27 mouse cellular contexts compared by ENCODE assay signal in the genomic region with DNA sequence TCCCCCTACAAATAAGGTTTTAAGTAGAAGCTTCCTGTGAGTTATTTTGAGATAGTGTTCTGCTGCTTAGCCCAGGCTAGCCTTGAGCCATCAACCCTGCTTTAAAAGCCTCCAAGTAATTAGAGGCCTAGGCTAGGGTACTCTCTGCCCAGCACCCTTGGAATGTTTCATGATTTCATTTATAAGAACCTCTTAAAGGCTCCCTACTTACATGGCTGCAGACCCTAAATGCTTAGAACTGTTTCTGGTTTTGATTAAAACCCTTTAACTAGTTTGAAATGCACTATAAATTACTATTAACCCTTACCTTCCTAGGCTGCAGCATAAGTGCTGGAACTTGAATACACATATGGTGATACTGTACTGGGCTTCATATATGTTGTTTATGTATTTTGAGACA. TPM values are rescaled to one million over a fixed set of nuclear protein-coding genes. Genes with fewer than 3 reads are reported as not detected.
DNase-seq lines count a peak whose midpoint lies in the region; ATAC-seq and TF ChIP-seq lines count a peak whose summit lies in the region.
"Had no signal": no experiment of that assay in that cellular context is flagged by ENCODE, and none has a peak within 500 bp of the region (broad histone marks: within the 10 kb centered on the region; RNA-seq: fewer than 3 reads in every experiment).

No protein-coding gene starts in this region.

- H3K4me2 ChIP-seq in embryonic facial prominence, embryonic 14.5 days (ENCODE audit: low read depth, low read length) = no peak overlapping the region
- H3K4me2 ChIP-seq in limb, embryonic 12.5 days = no peak overlapping the region
- H3K4me2 ChIP-seq: heart, embryonic 13.5 days; intestine, embryonic 15.5 days; liver, embryonic 11.5 days; lung, embryonic 15.5 days; midbrain, embryonic 12.5 days; neural tube, embryonic 13.5 days had no signal

- no peak for TF ChIP-seq CTCF in E14TG2a.4 (conservative IDR thresholded peaks at IDR 0.05; ENCODE audit: low read length)

- peak overlapping the region; percentile 77 for H3K4me3 ChIP-seq in E14TG2a.4 (replicated peaks; ENCODE audit: low read length)
- H3K4me3 ChIP-seq in embryonic facial prominence, embryonic 14.5 days (ENCODE audit: low read depth, low read length) = no peak overlapping the region
- H3K4me3 ChIP-seq in limb, embryonic 12.5 days (replicated peaks) = no peak overlapping the region
- H3K4me3 ChIP-seq: heart, embryonic 13.5 days; intestine, embryonic 15.5 days; left cerebral cortex, adult 2 months; lung, embryonic 15.5 days; midbrain, embryonic 12.5 days; neural tube, embryonic 13.5 days had no signal

- H3K9me3 ChIP-seq in E14TG2a.4 (ENCODE audit: low read length) = no peaks in the 10 kb centered on the region
- no peaks in the 10 kb centered on the region for H3K9me3 ChIP-seq in embryonic facial prominence, embryonic 14.5 days (ENCODE audit: control insufficient read depth, low read length)
- no peaks in the 10 kb centered on the region for H3K9me3 ChIP-seq in limb, embryonic 12.5 days
- H3K9me3 ChIP-seq: heart, embryonic 13.5 days; intestine, embryonic 15.5 days; lung, embryonic 15.5 days; midbrain, embryonic 12.5 days; neural tube, embryonic 13.5 days had no signal

- H3K9ac ChIP-seq in embryonic facial prominence, embryonic 14.5 days (ENCODE audit: low read depth, low read length) = no peak overlapping the region
- H3K9ac ChIP-seq in limb, embryonic 12.5 days (replicated peaks) = no peak overlapping the region
- H3K9ac ChIP-seq: heart, embryonic 13.5 days; intestine, embryonic 15.5 days; lung, embryonic 15.5 days; midbrain, embryonic 12.5 days; neural tube, embryonic 13.5 days had no signal

- DNase-seq in embryo, embryonic 10.5 days (ENCODE audit: low spot score) = peak; percentile 6
- no peak for DNase-seq in embryo, embryonic 9.5 days (ENCODE audit: extremely low spot score)
- peak; percentile 19 for DNase-seq in embryonic facial prominence, embryonic 14.5 days (ENCODE audit: low spot score)
- no peak for DNase-seq in cerebellum, adult 9-10 months
- DNase-seq in left cerebral cortex, adult 18-20 months (ENCODE audit: low spot score in 2 of 2) = no peak
- DNase-seq: adrenal gland, postnatal 25 days; cerebellum, adult 11-12 months; cerebellum, postnatal 14 days; gastrocnemius, postnatal 10 days; heart, postnatal 10 days; kidney, adult 8-10 months; right cerebral cortex, postnatal 4 days; thymus, adult 2 months; thymus, postnatal 36 days had no signal

- peaks cover 69% of the 10 kb centered on the region for H3K4me1 ChIP-seq in E14TG2a.4 (replicated peaks; ENCODE audit: low read depth, low read length)
- H3K4me1 ChIP-seq in embryonic facial prominence, embryonic 14.5 days (ENCODE audit: control insufficient read depth, insufficient read depth, low read length) = no peaks in the 10 kb centered on the region
- peaks cover 25% of the 10 kb centered on the region for H3K4me1 ChIP-seq in limb, embryonic 12.5 days (replicated peaks)
- H3K4me1 ChIP-seq: intestine, embryonic 15.5 days; neural tube, embryonic 13.5 days had no signal

- peaks cover 6% of the 10 kb centered on the region; the same call in 1 of the 2 replicates for H3K36me3 ChIP-seq in E14TG2a.4 (ENCODE audit: insufficient read depth, low read length)
- H3K36me3 ChIP-seq in embryonic facial prominence, embryonic 14.5 days (ENCODE audit: control insufficient read depth, insufficient read depth, low read length) = no peaks in the 10 kb centered on the region
- H3K36me3 ChIP-seq in limb, embryonic 12.5 days = no peaks in the 10 kb centered on the region
- H3K36me3 ChIP-seq: heart, embryonic 13.5 days; intestine, embryonic 15.5 days; lung, embryonic 15.5 days; midbrain, embryonic 12.5 days; neural tube, embryonic 13.5 days had no signal

- H3K27me3 ChIP-seq in E14TG2a.4 (ENCODE audit: insufficient read depth, low read length) = no peaks in the 10 kb centered on the region
- H3K27me3 ChIP-seq in embryonic facial prominence, embryonic 14.5 days (replicated peaks; ENCODE audit: control insufficient read depth, insufficient read depth, low read length) = no peaks in the 10 kb centered on the region
- H3K27me3 ChIP-seq in limb, embryonic 12.5 days = no peaks in the 10 kb centered on the region
- H3K27me3 ChIP-seq: heart, embryonic 13.5 days; intestine, embryonic 15.5 days; lung, embryonic 15.5 days; neural tube, embryonic 13.5 days had no signal

- ATAC-seq in embryonic facial prominence, embryonic 14.5 days (ENCODE audit: low read depth) = no peak
- peak; percentile 76 for ATAC-seq in limb, embryonic 12.5 days (ENCODE audit: insufficient number of reproducible peaks, insufficient read depth, low FRiP score, low TSS enrichment, low read depth)
- ATAC-seq in frontal cortex, adult (ENCODE audit: low TSS enrichment) = no peak
- ATAC-seq: forebrain, embryonic 14.5 days; hindbrain, embryonic 16.5 days; intestine, embryonic 15.5 days had no signal

- H3K27ac ChIP-seq in embryonic facial prominence, embryonic 14.5 days (replicated peaks; ENCODE audit: low read depth, low read length) = no peak overlapping the region
- H3K27ac ChIP-seq in limb, embryonic 12.5 days = peak overlapping the region; percentile 83
- H3K27ac ChIP-seq: heart, embryonic 13.5 days; intestine, embryonic 15.5 days; kidney, postnatal 0 days; left cerebral cortex, adult 2 months; midbrain, embryonic 12.5 days; neural tube, embryonic 13.5 days had no signal

RNA-seq across cellular contexts. Expression of a gene that starts 38.9 kb away (rescaled TPM):
- polyA plus RNA-seq in embryonic facial prominence, embryonic 14.5 days (2014; fragmentation: Nextera tagmentation; extraction: Ambion mirVana) = 21.3 and 22.4 TPM in 2 replicates
- 28.3 and 28.4 TPM in 2 replicates for polyA plus RNA-seq in limb, embryonic 12.5 days (2016; fragmentation: Nextera tagmentation; extraction: Ambion mirVana)
- total RNA-seq in left cerebral cortex, adult 18-20 months (2021) = 10 to 100 TPM; 18.3 to 18.7 TPM

RNA-seq across cellular contexts. Expression of a gene that starts 38.9 kb away (rescaled TPM):
- 47.7 and 50.2 TPM in 2 replicates for polyA plus RNA-seq in embryonic facial prominence, embryonic 14.5 days (2014; fragmentation: Nextera tagmentation; extraction: Ambion mirVana)
- polyA plus RNA-seq in limb, embryonic 12.5 days (2016; fragmentation: Nextera tagmentation; extraction: Ambion mirVana) = 47.8 and 48.9 TPM in 2 replicates
- total RNA-seq in left cerebral cortex, adult 18-20 months (2021) = 10 to 100 TPM; 33.0 to 33.5 TPM

RNA-seq across cellular contexts. Expression of a gene that starts 39.0 kb away (rescaled TPM):
- polyA plus RNA-seq in embryonic facial prominence, embryonic 14.5 days (2014; fragmentation: Nextera tagmentation; extraction: Ambion mirVana) = 1.4 and 1.9 TPM in 2 replicates
- 2.3 and 2.6 TPM in 2 replicates for polyA plus RNA-seq in limb, embryonic 12.5 days (2016; fragmentation: Nextera tagmentation; extraction: Ambion mirVana)
- 1 to 10 TPM; 3.3 to 8.3 TPM for total RNA-seq in left cerebral cortex, adult 18-20 months (2021)

RNA-seq across cellular contexts. Expression of a gene that starts 58.1 kb away (rescaled TPM):
- polyA plus RNA-seq in embryonic facial prominence, embryonic 14.5 days (2014; fragmentation: Nextera tagmentation; extraction: Ambion mirVana) = 3.8 and 4.1 TPM in 2 replicates
- polyA plus RNA-seq in limb, embryonic 12.5 days (2016; fragmentation: Nextera tagmentation; extraction: Ambion mirVana) = 8.1 and 8.9 TPM in 2 replicates
- total RNA-seq in left cerebral cortex, adult 18-20 months (2021) = 10 to 100 TPM in 1 of 2 experiments, 1 to 10 TPM in 1; 8.0 to 11.3 TPM

Comparison
In these comparisons a context has a peak if more than half of its experiments do, and no peak if none do; other contexts are left out.
1. DNase-seq: peak in embryo, embryonic 10.5 days (single experiment) and embryonic facial prominence, embryonic 14.5 days (single experiment); none in embryo, embryonic 9.5 days (single experiment), cerebellum, adult 9-10 months (single experiment) and left cerebral cortex, adult 18-20 months (0 of 2).